Mouse (Mus musculus) left cerebral cortex, postnatal 10 days (tissue): ENCODE measurements around the gene Agpat4. TPM values are rescaled to one million over a fixed set of nuclear protein-coding genes. Genes with fewer than 3 reads are reported as not detected.

Experiments used
- DNase-seq, 2 experiments: peaks; one replicate each; pipeline ENCODE4 v3.0.0; 2021 to 2022; ENCODE audit warnings: low spot score in 2 of 2, mixed read lengths in 1 of 2; ENCODE audit errors: extremely low spot score in 1 of 2
- intact Hi-C: fragments of 180-260 bp; cut with DNase I; formaldehyde crosslinking; loops from one replicate; pipeline ENCODE4 v1.15.1; 2025
- total RNA-seq, 2 experiments: library from RNA; stranded (reverse); gene quantifications; 2 replicates each; pipeline ENCODE4 v1.2.3; 2021

The Agpat4 gene
- total RNA-seq, 2 experiments from 2014 or later = 68.2 to 71.0 TPM

DNA sequence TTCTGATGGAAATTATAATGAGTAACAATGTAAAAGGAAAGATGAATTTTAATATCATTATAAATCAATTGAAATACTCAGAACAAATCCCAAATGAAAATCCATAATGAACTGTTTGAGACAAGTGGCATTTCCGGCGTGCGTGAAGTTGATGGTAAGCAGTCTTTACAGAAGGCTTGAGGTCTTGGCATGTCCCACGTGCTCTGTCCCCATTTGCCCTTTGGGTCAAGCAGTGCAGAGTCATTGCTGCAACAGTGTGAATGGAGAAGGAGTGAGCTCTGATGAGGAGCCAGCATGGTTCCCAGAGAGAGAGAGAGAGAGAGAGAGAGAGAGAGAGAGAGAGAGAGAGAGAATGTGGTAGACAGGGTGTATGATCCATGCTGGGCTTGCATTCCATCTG is 37.4 kb downstream of the Agpat4 start:
- intact Hi-C loops = no loop called here
- DNase-seq = no peak

GRCm38 (mm10) chr17:12156661-12157060 is 38.2 kb downstream of the Agpat4 start:
- no peak for DNase-seq
- intact Hi-C loops = no loop called here

GRCm38 (mm10) chr17:12157203-12157602 is 38.7 kb downstream of the Agpat4 start:
- intact Hi-C loops = no loop called here

DNA sequence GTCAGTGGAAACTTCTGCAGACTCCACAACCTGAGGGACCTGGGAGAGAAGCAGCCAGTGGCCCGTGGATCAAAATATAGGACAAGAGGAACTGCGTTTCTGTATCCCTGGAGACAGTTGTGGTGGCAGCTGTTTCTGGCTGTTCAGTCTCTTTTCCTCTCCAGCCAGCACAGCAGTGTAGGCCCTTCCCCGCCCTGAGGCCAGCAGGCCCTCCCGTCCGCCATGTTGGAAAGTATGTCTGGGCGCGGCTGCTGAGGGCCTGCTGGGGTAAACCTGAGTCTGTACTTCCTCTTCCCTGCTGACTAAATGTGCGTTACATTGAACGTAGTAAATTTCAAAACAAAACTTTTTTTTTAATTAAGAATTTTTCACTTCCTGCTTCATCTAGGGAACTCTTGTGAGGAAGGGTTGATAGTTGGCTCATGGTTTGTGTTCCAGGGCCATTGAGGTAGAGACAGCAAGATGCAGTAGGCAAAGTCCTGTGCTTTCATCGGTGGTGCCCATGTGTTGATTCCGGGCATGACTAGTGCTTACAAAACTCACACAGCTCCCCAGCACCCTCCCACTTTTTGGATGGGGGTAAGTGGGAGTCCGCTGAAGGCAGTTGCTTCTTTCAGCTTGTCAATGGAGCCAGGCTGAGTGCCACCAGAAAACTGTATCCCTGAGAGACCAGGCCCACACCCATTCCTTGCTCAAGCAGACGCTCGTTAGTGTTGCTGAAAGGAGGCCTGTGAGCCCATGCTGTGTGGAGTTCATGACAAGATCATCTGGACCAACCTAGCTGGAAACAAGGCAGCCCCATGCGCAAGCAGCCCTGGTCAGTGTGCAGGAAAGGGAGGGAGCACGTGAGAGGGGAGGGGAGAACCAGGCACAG is 40.9 kb downstream of the Agpat4 start:
- DNase-seq = no peak
- intact Hi-C loops = no loop called here

More at GRCm38 (mm10) chr17:12157203-12157602, 38.7 kb downstream of the Agpat4 start:
- DNase-seq = no peak

DNA sequence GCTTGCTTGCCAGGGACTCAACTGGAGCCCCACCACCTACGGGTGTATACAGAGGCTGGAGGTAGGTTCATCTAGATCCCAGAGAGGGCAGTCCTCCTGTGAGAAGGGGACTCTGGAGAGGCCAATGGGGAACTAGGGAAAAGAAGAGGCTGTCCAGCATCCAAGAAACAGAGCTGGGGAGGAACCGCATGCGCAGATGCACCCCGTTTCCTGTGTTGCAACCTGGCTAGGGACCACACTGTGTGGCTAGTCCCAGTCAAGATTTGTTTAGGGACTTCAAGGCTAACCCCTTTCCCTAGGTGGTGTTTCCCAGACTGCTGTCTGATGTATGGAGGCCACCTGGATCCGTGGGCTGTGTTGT is 41.5 kb downstream of the Agpat4 start:
- no peak for DNase-seq
- intact Hi-C loops = no loop called here

DNA sequence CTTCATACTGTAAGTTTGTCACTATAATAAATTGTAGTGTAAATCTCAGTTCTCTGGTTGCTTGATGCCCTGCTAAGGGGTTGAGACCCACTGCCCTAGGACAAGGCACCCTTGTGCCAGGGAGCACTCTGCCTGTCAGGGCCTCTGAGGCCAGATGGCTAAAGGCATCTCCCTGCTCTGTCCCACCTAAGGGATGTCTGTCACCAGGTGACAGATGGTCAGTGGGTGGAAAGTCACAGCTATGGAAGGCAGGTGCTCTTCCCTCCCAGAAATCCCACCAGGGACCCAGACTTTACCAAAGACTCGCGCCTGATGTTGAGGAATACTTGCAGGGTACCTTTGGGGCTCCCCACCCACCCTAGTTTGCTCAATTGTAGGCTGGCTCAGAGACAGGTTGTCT is 42.0 kb downstream of the Agpat4 start:
- intact Hi-C loops = no loop called here
- no peak for DNase-seq

DNA sequence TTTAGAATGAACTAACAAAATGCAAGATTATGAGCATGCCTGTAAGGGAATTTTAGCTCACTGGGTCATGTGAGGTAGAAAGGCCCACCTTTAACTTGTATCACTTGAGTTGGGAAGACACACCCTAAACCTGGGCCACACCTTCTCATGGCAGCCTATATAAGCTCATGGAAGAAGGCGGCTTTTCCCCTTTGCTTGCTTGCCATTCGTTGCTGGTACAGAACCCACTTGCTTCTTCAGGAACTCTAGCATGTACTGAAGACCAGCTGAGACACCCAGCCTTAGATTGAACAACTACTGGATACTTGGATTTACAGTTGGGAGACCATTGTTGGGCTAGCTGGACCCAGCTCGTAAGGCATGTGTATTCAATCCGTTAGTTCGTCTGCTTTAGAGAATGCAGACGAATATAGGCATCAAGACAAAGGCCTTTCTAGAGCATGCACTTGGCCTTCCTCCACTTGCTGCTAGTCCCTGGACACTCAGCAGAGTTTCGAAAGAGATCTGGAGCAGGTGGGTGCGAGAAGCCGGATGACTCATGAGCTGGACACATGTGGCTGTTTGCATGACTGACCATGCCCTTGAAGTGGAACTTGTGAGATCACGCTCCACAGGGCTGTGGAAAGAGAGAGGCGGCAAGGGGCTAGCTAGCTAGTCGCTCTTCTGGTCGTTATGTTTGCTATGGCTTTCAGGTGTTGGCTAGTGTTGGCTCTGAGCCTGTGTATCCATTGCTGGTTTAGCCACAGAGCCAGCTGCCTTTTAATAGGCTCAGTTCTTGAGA is 42.7 kb downstream of the Agpat4 start:
- intact Hi-C loops = no loop called here
- DNase-seq = no peak

DNA sequence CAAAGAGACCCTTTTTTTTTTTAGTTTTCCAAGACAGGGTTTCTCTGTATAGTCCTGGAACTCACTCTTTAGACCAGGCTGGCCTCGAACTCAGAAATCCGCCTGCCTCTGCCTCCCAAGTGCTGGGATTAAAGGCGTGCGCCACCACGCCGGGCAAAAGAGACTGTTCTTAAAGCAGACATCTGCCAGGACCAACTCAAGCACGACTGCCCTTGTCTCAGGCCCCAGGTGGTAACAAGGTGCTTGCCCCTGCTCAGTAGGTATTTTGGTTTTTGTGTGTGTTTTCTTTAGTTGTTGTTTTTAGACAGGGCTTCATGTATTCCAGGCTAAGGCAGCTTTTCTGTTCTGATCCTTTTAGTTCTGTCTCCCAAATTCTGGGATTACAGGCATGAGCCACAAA is 43.4 kb downstream of the Agpat4 start:
- intact Hi-C loops = no loop called here

GRCm38 (mm10) chr17:12162824-12163223 is 44.3 kb downstream of the Agpat4 start:
- intact Hi-C loops = no loop called here
- no peak for DNase-seq

More for the DNA sequence above, 43.4 kb downstream of the Agpat4 start:
- DNase-seq = no peak

DNA sequence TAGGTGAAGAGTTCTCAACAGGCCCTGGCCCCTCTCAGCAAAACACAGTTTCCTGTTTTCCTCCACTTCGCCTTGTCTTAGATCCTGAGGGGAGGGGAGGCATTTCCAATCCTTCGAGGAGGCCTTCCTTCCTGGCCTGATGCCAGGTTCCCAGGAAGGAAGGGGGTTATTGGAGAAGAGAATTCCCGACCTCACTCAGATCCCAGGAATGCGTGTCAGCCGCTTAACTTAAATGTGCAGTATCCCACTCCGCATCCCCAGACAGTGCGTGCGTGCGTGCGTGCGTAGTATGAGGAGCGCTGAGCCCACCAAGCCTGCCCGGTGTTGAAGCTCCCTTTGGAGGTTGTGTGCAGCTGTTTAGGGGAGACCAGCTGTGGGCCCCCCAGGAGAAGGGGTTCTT is 44.9 kb downstream of the Agpat4 start:
- DNase-seq = peak in 1 of 2 experiments; percentile 69
- intact Hi-C loops = no loop called here

GRCm38 (mm10) chr17:12163903-12164302 is 45.4 kb downstream of the Agpat4 start:
- no peak for DNase-seq
- intact Hi-C loops = loop anchor here (2.0 kb wide), 1 partner anchor 45 kb away; no protein-coding TSS in a partner anchor

GRCm38 (mm10) chr17:12164507-12164906 is 46.0 kb downstream of the Agpat4 start:
- DNase-seq = no peak
- intact Hi-C loops = loop anchor here (2.0 kb wide), 1 partner anchor 44 kb away; no protein-coding TSS in a partner anchor

GRCm38 (mm10) chr17:12165009-12165695 is 46.6 kb downstream of the Agpat4 start:
- DNase-seq = no peak
- intact Hi-C loops = loop anchor here (2.0 kb wide), 1 partner anchor 44 kb away; no protein-coding TSS in a partner anchor

DNA sequence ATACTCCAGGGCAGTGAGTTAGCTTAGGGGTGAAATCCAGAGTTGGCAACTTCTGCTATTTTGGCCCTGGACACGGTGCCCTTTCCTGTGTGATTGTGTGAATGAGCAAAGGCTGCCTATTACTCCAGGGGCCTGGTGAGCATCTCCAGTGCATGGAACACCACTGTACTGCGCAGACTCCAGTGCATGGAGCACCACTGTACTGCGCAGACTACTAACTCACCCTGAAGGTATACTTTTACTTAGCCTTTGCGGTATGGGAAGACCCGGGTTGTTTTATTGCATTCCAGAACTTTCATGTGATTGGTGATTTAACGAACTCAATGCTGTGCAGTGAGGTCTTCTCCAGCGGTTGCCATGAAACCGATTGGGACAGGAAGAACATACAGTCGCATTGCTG is 47.2 kb downstream of the Agpat4 start:
- intact Hi-C loops = loop anchor here (2.0 kb wide), 1 partner anchor 43 kb away; no protein-coding TSS in a partner anchor

DNA sequence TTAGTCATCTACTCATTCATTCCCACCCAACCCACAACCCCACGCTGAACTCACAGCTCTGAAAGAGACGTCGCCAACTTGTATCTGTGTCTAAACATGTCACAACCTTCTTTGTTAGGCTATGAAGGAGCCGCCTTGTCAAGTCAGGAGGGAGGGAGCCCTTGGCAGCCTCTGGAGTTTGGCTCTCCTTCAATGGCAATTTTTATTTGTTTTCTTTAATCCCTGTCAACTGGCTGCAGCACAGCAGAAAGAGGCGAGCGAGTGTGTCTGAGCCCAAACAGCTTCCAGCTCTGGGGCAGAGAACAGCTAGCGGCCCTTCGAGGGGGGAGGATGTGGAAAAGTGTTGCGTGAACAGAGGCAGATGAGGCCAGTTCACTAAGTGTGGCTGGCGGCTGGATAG is 50.0 kb downstream of the Agpat4 start:
- DNase-seq = peak; percentile 50 to 74
- intact Hi-C loops = no loop called here

More for the DNA sequence above, 47.2 kb downstream of the Agpat4 start:
- no peak for DNase-seq

DNA sequence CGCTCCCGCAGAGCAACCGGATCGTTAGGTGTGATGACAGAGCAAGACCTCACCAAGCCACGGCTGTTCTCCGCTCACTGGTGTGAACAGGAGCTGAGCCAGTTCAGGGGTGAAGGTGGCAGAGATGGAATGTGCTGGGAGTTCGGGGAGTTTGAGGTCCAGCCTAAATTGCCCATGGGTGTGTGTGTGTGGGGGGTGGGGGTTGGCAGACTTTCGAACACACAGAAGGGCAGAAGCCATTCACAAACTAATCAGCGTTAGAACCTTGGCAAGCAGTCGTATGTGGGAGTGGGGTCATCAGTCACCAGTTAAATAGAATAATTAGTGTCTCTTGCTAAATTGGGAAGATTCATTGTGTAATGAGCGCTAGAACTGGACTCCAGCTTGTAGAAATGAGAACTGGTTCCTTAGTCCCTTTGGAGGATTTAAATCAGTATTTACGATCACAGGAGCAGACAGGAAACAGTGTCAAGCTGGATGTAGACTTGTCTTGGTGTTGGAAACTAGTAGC is 50.9 kb downstream of the Agpat4 start:
- intact Hi-C loops = no loop called here
- no peak for DNase-seq

- intact Hi-C loops = no loop called here
- DNase-seq = no peak
Measured at GRCm38 (mm10) chr17:12170791-12171497, 52.4 kb downstream of the Agpat4 start.

DNA sequence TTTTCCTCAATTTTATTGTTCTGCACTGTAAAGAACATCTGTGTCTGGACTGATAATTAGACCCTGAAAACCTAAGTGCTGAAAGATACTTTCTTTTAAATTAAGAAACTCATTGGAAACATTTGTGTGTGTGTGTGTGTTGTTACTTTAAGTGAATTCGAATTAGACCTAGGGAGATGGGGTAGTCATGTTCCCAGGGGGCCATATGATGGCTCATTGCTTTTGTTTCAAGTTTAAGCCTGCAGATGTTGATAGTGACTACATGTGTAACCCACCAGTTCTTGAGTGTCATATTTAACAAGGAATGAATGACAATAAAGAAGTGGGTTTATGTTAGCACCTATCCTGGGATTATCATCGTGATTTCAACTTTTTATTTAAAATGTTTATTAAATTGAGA is 53.2 kb downstream of the Agpat4 start:
- DNase-seq = no peak
- intact Hi-C loops = no loop called here
